Mouse (Mus musculus) MEL-GATA-1-ER (cell line): ENCODE measurements around the gene Rsu1.

Experiments
- DNase-seq: peaks from one replicate; pipeline ENCODE4 v3.0.0-alpha.2; 2012; ENCODE audit warnings: low read depth; ENCODE audit errors: extremely low read depth

Gene Rsu1

DNA sequence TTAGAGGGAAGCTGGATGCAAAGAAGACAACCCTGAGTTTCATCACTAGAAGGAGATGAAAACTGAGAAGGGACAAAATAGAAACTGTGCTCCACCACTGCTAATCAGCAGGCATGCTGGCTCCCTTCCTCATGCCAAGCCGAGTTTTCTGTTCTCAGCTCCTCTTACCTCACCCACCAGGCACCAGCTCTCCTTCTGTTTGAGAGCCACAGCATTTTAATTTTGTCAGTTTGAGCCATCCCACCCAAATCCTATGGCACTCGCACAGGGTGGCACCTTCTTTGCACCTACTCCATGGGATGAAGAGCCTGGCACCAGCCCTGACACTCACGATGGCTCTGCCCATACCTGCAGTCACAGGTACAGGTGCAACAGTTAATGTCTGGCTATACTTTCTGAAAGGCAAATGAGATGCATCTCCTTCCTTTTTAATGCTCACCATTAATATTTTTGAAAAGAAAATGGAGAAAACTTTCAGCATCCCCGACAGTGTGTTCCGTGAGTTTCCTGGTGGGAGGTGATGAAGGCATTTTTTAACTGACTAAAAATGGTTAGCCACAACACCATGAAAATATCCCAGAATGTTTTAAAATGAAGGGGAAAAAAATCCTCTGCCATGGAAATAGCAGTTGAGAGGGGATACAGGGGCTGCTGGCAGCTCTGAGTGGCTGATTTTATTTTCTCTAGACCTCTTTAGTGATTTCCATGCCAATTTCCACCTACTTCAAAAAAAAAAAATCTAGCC is 210.6 kb downstream of the Rsu1 start:
- DNase-seq = no peak

DNA sequence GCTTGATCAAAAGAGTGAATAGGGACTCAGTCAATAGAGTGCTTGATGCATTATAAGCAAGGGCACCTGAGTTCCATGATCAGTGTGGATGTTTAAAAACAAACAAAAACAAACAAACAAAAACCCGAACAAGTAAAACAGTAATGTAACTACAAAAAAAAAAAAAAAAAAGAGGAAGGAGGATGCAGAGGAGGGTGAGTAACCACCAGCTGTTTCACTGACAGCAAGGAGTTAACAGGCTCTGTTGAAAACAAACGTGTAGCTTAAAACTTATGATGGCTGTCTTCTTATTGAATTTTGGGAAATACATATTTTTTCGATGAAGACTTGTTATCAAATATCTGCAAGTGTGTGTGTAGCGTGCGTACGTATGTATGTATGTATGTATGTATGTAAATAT is 222.6 kb downstream of the Rsu1 start:
- DNase-seq = no peak

DNA sequence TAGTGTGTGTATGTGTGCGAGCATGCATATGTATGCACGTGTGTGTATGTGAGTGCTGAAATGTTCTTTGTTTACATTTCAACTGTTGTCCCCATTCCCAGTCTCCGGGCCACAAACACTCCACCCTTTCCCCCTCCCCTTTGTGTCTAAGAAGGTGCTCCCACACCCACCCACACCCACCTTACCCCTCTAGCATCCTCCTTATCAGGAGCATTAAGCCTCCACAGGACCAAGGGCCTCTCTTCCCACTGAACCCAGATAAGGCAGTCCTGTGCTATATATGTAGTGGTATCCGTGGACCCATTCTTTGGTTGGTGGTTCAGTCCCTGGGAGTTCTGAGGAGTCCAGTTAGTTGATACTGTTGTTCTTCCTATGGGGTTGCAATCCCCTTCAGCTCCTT is 226.7 kb downstream of the Rsu1 start:
- no peak for DNase-seq

DNA sequence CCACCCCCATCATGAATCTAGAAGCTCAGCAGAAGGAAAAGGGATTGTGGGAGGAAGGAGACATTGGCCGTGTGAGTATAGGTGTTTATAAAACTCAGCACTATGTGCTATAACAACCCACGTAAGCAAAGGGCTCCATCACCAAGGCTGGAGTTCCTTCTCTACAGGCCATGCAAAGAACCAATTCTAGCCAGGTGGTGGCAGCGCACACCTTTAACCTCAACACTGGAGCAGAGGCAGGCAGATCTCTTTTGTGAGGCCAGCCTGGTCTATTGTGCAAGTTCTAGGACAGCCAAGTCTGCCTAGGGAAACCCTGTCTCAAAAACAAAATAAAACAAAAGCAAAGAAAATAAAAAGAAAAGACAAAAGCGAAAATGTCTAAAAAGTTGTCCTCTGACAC is 231.4 kb downstream of the Rsu1 start:
- no peak for DNase-seq

DNA sequence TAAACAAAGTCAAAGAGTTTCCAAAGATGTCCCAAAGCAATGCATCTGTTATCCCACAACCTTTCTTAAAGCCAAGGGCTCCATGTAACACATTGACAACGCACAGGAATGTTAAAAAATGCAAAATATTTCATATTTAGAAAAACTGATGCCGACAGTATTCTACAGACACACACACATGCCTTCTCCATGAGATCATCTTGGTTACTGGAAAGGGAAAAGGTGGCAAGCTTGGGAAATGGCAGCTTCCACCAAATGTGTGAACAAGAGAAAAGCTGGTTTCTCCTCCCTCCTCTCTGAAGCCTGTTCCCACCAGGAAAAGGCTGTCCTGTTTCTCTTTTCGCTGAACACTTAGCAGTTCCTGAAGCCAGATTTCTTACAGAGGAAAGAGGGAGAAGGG is 232.4 kb downstream of the Rsu1 start:
- DNase-seq = no peak
